Mouse (Mus musculus) G1E (cell line): Measurements from ENCODE around the gene Pex11a.

Experiments used
- CTCF ChIP-seq: IDR thresholded peaks from 2 replicates; pipeline ENCODE4 v1.5.1; 2012; ENCODE audit warnings: low read depth, low read length, inconsistent platforms, mixed read lengths
- GATA2 ChIP-seq: IDR thresholded peaks from 2 replicates; pipeline ENCODE4 v1.6.1; 2012; ENCODE audit warnings: low read depth, low read length, inconsistent platforms, borderline replicate concordance

DNA sequence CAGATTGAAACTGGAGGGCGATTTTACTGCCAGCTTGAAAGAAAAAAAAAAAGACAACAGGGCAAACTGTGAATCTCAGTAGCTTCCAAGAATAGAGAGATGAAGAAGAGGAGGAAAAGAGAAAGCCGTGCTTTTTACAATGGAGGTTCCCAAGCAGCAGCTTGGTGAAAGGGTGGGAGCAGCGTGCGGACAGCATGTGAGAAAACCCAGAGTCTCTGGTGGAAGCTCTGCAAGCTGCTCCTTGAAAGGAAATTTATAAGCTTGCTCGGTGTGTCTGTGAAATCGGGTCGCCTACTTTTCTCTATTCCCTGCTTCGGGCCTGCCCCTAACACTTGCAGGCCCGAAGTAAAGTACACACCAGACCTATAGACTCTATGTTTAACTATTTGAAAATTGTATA, 1.1 kb upstream of the Pex11a start:
- no peak for TF ChIP-seq CTCF
- TF ChIP-seq GATA2, result no peak
